Mouse (Mus musculus): ENCODE results near the gene Pitpnm2.

GRCm38 (mm10) chr5:124089868-124090267 lies 159.7 kb downstream of the Pitpnm2 start:
- TF ChIP-seq POLR2A (IDR thresholded peaks at IDR 0.05; ENCODE audit: insufficient read length, low read depth), result no peak
- TF ChIP-seq TCF3 (IDR thresholded peaks at IDR 0.05; ENCODE audit: insufficient read length, low read depth), result no peak
- no peak for TF ChIP-seq E2F4 (IDR thresholded peaks at IDR 0.05; ENCODE audit: insufficient read depth)
- no peak for TF ChIP-seq SRF (IDR thresholded peaks at IDR 0.05; ENCODE audit: control insufficient read depth, insufficient read length, low read depth)
- TF ChIP-seq CEBPB (IDR thresholded peaks at IDR 0.05; ENCODE audit: insufficient read depth, poor library complexity, severe bottlenecking), result no peak
- TF ChIP-seq TCF12 (IDR thresholded peaks at IDR 0.05; ENCODE audit: insufficient read depth, poor library complexity, severe bottlenecking), result no peak
